Mouse (Mus musculus) spleen, adult 2 months (tissue): ENCODE measurements around the gene Cped1.

Source experiments
- CTCF ChIP-seq: fragments of 200-500 bp; IDR thresholded peaks from 2 replicates; pipeline ENCODE4 v1.5.1; 2011; ENCODE audit warnings: mild to moderate bottlenecking, inconsistent platforms; ENCODE audit not compliant: insufficient read depth, insufficient read length, insufficient replicate concordance; ENCODE audit errors: extremely low read depth
- POLR2A ChIP-seq: fragments of 200-500 bp; IDR thresholded peaks from 2 replicates; pipeline ENCODE4 v1.6.1; 2011; ENCODE audit warnings: low read depth, low read length, inconsistent platforms

GRCm38 (mm10) chr6:22205030-22205750 lies 219.5 kb downstream of the Cped1 start:
- TF ChIP-seq POLR2A (no peak), CTCF (no peak)
